Mouse (Mus musculus): ENCODE measurements around the gene Gm4756.
"Not testable (repeated sequence)": the region's sequence is repeated elsewhere in the genome, so short reads cannot be mapped to it uniquely, and the experiment has no call there.

Gene Gm4756

DNA sequence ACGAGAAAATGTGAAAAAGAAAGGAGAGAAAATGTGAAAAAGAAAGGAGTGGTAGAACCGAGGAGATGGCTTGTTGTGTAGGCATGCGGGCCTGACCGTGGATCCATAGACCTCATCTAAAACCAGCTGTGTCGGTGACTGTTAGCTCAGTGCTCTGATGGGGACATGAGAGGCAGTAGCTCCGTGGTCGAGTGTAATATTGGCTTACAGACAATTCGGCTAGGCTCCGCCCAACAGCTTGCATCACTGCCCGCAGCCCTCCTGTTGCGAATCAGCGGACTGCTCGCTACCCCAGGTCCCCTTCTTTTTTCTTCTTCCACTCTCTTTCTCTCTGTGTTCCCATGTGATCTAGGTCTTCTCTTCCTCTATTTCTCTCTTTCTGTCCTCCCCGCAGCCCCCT lies 540 bp downstream of the Gm4756 start:
- no peak for DNase-seq

DNA sequence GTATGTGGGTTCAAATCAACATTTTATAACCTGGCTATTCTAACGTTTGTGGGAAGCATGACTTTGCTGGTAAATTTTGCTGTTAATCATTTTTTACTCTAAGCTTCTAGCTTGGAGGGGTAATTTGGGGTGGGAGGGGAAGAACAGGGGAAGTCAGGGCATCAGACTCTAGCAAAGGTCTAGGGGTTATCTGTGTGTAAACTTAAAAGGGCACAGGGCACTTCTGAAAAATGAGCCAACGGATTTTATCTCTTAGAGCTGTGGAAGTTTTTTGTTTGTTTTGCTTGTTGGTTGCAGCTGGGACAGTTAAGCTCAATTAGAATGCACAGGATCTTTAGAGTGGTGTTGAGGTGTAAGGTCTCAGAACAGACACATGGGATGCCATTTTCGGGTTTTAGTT lies 11.4 kb downstream of the Gm4756 start:
- no peak for DNase-seq

DNA sequence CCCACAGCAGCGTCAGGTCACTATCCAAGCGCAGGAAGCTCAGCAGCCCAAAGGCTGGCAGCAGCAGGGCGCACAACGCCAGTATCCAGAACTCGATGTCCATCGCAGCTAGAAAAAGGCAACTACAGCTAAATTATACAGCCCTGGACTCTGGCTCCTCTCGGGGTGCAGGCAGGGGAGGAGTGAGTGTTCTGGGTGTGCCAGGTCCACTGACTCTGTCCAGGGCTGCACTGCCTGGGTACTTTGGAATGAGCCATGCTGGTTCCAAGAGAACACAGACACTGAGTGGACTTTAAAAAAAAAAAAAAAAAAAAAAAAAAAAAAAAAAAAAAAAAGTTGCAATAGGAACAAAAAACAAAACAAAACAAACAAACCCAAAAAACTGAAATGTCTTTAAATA lies 20.7 kb downstream of the Gm4756 start:
- no peak for DNase-seq

DNA sequence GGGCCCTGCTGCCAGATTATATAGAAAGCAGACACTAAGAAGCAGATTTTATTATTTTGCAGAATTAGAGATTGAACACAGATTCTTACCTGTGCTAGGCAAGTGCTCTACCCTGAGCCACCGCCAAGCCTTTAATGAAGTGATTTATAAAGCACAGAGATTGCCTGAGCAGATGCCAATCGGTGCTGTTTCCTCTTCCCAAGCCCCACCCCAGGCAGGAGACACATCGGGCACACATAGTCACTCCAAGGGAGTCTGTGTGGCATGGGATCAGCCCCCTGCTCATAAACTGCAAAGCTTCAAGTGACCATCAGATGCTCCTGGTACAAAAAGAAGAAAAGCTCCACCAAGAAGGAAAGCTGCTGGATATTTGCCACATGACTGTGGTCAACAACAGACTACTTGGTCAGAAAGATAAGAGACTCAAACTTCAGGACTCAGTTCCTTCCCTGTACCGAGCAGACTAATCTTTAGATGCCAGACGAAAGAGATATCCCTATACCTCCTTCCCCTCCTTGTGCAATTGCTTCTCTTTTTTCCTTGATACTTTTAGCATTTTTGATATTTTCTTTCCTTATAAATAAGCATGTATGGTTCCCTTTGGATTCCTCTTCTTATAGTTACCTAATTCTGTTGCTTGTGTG lies 26.5 kb downstream of the Gm4756 start:
- no peak for DNase-seq

DNA sequence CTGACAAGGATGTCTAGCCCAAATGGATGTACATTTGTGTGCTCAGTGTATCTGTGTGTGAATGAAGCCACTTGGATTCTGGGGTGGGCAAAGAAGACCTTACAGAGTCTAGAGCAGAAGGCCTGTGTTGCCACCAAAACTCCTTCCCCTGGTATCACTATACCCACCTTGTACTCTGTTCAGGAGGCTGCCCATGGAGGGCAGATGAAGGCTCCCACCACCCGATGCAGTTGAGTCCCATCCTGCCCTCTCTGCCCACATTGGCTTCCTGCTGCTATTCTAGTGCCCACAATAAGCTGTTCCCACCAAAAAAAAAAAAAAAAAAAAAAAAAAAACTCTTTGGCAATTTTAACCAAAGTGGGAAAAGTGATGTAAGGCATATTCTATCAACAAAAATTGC lies 28.0 kb downstream of the Gm4756 start:
- DNase-seq = no peak

DNA sequence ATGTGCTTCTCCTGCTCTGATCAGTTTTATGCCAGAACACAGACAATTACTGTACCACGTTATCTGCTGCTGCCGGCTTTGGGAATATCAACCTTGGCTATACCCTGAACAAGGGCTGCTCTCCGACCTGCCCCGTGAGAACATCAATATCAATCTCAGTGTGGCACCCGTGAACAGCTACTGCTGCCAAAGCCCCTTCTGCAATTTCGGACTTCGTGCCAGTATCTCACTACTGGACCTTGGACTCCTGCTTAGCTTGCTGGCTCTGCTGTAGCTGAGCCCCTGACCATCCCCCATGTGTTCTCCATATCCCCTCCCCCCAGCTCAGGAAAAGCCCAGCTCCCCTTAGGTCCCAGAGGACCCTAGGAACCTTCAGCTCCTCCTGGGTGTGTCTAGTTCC lies 28.6 kb downstream of the Gm4756 start:
- no peak for DNase-seq

DNA sequence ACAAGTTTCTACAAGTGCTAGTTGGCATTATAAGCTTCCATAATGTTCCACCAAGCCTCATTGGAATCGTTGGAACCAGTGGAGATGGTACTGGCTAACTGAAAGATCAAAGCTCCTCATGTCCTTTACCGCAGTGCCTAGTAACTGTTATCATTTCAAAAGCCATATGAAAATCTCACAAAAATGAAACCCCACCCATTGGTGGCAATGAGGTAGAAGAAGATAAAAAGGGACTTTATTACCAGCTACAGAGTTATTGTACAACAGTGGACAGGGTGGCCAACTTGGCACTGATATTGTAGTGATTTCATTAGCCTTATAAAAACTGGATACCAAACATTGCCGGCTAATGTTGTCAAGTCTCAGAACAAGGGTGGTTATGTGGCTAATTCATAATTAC lies 37.4 kb downstream of the Gm4756 start:
- DNase-seq = no peak

DNA sequence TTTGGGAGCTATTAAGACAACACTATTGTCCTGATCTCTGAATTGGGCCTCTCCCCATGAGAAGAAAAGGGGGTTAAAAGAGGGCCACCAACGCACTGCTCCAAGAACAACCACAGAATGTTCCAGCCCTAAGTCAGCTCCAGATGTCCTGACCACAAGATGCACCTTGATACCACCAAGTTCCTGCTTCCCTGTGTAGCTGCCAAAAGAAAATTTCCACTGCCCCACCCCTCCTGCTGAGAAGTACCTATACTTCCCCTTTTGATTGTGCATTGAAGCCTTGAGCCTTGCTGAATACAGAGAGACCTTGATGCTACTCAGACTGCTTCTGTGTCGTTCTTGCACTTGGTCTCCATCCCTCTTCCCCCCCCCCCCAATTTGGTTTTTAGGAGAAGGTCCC lies 50.7 kb downstream of the Gm4756 start:
- DNase-seq = not testable (repeated sequence)

DNA sequence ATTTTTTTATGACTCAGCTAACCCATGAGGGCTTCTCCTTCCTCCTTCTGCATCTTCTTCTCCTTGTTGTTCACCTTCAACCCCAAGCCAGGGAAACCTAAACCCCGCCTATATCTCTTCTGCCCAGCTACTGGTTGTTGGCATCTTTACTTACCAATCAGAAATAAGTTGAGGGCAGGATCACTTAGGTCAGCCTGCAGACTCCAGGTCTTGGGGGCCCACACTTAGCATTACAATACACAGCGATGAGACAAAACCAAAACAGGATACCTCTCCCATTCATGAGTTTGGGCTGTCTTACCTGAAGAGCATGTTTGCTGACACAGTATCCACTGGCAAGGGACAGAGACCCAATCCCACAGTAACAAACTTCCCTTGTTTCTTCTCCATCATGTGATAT lies 55.5 kb downstream of the Gm4756 start:
- DNase-seq = no peak

DNA sequence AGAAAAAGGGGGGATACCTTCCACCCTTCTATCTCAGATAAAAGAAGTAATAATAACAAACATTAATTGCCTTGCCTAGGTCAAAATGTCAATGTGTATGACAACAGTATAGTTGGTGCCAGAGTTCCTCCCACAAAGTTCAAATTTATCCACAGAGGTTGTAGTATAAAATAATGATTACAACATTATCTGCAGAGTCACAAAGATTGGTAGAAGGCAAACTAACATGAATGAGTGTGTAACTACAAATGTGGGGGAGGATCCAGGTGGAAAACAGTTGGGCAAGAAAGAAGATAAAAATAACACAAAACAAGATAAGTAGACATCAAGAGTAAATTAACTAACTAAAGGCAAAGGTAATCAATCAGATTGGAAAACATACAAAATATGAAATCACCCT lies 56.5 kb downstream of the Gm4756 start:
- DNase-seq = no peak

DNA sequence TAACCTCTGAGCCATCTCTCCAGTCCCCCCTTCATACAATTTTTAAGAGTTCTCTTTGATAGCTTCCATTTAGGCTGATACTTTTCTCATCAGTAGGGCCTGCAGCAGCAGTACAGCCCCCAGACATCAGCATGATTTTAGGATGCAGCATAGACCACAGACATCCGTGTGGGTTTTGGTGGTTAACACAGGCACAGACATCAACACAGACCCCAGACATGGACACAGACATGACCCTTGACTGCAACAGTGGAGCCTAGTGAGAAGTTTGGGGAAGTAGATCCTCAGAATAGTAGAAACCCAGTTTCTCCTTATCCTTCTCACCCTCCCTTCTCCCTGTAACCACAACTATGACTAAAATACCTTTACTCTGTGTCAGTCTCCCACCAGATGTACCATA lies 64.1 kb downstream of the Gm4756 start:
- DNase-seq = no peak

DNA sequence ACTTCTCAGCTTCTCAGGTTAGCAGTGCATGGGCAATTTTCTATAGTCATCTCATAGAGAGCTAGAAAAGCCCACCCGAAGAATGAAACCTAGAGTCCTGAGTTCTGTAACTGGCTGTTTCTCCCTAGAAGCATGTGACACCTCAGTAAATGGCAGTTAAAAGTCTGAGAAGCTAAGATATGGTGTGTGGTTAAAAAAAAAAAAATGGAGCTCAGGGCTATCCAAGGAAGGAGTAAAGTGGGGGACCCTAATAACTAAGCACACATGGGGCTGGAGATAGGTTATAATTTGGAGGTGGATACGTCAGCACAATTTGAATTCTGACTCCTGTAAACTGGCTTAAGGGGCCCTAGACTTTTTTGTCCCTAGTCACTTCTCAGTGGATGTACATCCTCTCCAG lies 66.4 kb downstream of the Gm4756 start:
- no peak for DNase-seq

DNA sequence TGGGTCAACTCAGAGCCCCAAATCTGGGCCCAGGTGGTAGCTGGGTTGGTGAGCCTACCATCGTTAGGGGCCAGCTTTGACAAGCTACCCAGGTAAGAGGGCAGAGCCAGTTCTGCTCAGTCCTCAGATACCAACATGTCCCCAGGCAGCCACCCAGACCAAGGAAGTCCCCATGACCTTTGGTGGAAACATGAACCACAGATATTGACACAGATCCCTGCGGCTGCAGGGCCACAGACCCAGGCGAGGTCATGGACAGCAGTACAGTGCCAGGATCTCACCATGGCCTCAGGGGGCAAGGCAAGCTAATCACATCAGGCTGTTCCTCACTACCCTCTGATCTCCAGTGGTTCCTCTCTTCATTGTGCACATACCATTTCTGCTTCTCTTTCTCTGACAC lies 67.4 kb downstream of the Gm4756 start:
- no peak for DNase-seq

DNA sequence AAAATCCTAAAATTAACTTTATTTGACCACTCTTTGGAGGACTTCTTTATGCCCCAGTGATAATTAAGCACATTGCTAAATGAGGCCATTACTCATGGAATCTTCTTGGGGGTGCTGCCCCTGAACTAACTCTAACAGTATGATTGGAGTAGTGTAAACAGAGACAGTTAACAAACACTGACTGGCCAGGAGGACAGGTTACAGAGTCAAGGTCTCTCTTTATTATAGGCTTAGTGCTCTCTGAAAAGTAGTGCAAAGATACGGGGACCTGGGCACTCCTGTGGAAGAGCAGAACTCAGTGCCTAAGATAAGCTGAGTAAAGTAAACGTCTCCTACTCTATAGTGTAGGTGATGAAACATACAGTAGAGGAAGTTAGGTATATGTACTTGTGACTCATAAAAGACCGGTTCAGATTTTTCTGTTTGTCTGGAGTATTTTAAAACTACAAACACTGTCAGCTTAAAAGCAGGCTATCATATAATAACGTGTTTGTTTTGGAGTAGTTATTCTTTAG lies 85.1 kb downstream of the Gm4756 start:
- DNase-seq = no peak

DNA sequence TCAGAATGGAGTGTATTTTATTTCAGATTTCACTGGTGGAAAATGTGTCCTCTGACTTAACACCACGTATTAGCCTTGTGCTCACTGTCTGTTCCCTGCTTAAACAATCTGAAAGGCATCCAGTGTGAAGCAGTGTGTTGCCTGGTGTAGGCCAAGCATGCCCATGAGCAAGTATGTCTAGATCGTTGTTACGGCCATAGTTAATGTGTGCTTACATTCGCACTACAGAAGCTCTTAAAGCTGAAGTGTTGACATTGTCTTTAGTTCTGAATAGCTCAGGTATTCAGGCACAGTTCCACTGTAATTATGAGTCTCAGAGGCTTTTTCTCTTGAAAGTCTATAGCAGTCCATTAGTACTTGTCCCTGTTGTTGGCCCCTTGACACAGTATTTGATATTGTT lies 95.1 kb downstream of the Gm4756 start:
- no peak for DNase-seq

DNA sequence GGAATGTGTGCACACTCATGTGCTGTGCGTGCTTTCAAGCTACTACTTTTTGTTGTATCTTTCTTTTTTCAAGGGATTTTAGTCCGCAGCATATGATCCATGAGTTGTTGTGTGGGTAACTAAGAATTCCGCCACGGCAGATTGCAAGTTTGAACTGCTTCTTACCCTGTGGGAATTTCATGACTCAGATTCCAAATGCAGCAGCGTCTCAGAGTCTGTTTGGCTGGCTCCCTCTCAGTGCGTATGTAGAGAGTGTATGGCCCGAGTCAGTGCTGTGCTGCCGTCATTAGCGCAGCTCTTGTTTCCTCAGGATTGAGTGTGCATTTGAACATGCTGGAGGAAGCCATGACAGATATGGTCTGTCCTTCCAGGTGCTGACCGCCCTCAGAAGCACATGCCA lies 110.9 kb downstream of the Gm4756 start:
- peak; percentile 17 for DNase-seq

DNA sequence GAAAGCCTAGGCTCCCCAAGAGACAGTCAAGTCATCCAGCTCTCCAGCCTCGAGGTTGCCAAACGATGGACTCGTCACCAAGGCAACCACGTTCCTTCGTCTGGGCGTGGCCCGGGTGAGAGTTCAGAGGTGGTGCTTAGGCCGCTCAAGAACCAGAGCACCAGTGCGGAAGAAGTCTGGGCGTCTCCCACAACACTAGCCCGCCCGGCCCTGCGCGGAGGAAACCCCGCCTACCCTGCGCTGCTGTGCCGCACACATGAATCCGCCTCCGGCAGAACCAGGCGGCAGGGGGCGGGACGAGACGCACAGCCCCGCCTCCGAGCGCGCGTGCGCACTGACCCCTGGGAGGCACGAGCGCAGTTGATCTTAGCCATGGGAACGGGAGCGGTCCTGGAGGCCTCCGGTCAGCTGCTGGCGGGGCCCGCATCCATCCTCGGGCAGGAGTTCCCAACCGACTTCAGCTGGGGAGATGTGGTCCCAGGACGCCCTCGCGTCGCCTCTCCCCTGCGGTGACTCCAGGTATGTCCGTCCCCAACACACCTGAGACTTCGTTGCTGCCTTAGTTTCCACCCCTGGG lies 113.4 kb downstream of the Gm4756 start, which contains the start of gene Pcnx4:
TSS of gene Pcnx4 (plus strand) at position 363 of the 577 bp plus-strand sequence.
- peak; percentile 95 for DNase-seq

DNA sequence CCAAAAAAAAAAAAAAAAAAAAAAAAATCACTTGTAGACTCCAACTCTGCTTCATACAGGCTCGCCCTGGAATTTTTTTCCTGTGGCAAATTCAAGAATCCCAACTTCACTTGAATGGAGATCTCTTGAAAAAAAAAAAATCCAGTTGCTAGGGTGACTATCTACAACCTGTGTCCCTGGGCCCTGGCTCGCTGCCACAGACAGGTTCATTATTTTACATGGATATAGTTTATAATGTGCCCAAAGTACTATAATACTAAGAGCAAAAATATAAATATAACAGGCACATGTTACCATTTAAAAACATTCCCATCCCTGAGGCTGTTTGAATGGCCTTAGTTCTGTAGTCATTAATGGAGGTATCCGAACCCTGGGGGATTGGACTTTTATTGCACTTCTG lies 113.9 kb downstream of the Gm4756 start:
- peak; percentile 14 for DNase-seq

DNA sequence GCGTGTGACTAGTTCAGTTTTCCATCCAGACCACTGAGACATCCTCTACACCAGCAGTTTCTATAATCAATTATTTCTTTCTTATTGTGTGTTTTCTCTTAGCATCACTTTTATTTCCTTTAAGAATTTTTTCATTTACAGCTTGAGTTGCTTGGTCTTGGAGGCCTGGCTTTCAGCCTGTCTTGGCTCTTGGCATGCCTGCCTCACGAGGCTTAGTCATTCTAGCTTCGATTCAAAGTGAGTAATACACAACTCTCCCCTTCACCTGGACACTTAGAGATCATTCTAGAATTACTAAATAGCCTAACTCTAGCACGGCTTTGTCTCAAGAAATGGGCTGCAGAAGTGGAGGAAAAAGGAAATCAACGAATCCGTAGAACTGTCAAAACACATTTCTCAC lies 115.5 kb downstream of the Gm4756 start:
- DNase-seq = no peak

DNA sequence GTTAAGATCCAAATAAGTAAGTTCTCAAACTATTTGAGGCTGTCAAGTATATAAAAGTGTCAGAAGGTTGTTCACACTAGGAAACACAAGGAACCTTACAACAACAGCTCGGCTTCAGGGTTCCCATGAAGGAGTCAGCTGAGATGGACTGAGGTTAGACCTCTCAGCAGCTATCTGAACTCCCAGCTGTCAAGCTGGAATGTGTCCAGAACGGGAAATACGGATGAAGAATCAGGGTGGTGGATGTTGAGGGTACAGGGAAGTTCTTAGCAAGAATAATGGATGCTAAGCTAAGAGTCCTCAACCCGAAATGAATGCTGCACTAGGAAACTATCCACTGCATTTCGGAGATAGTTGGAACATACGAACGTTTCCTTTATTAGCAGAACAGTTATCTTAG lies 117.2 kb downstream of the Gm4756 start:
- DNase-seq = no peak

Measured in layer of hippocampus, adult 9-11 months (tissue).